In the genomic region with DNA sequence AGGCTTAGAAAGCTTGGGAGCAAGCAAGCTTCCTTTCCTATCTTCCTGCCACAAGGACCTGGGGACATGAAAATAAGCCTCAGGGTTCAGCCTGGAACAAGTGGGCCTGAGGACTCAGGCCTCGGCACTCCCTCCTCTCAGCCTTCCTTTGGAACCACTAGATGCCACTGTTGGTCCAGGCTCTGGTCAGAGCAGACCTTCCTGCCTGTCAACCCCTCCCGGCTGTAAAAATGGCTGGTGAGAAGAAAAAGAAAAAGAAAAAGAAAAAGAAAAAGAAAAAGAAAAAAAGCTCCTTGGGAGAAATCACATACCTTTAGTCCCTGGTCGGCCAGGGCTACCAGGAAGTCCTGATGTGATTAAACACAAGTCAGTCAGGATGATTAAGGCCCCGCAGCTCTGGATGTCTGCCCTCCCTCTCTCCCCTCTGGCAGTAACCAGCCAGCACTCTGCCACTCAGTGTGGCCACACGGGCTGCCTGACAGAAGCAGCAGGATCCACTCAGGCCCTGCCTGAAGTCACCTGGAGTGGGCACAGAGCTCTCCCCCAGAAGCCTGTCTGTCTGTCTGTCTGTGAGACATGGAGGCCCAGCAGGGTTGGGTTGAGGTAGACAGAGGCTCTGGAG, we compare ENCODE assay signal across 9 mouse cellular contexts. TPM values are rescaled to one million over a fixed set of nuclear protein-coding genes. Genes with fewer than 3 reads are reported as not detected.
DNase-seq lines count a peak whose midpoint lies in the region; ATAC-seq and TF ChIP-seq lines count a peak whose summit lies in the region.
"Had no signal": no experiment of that assay in that cellular context is flagged by ENCODE, and none has a peak within 500 bp of the region (broad histone marks: within the 10 kb centered on the region; RNA-seq: fewer than 3 reads in every experiment).

No protein-coding gene starts in this region.

- H3K9ac ChIP-seq in kidney, embryonic 14.5 days (ENCODE audit: low read depth, low read length) = peak overlapping the region; percentile 31; the same call in 1 of the 2 replicates
- H3K9ac ChIP-seq in liver, embryonic 11.5 days (ENCODE audit: low read depth, low read length) = 0 out of 2 replicates have a peak overlapping the region, but pooled peaks have one; percentile 46
- no peak overlapping the region for H3K9ac ChIP-seq in neural tube, embryonic 14.5 days (replicated peaks; ENCODE audit: low read depth, low read length)

- WGBS in kidney, embryonic 14.5 days = 13% methylated on average over 5 of the region's 5 CpGs
- WGBS in liver, embryonic 11.5 days = 17% methylated on average over 5 of the region's 5 CpGs
- 17% methylated on average over 5 of the region's 5 CpGs for WGBS in neural tube, embryonic 14.5 days

- CTCF ChIA-PET in Patski (lab: Charles Lee) = interaction anchor here (0.7 to 1.6 kb wide), 12 partner anchors 11 to 175 kb away, joined by 3 to 5 read pairs (median 3); no protein-coding TSS in a partner anchor

- POLR2A ChIA-PET in Patski (lab: Charles Lee) = no interaction called here

- in situ Hi-C loops in Patski (cut with MboI; ENCODE audit: low pct_unique_long_range_greater_than_20kb) = loop anchor here (10.0 kb wide), 1 partner anchor 166 kb away; no protein-coding TSS in a partner anchor

- no peak for TF ChIP-seq CTCF in Patski (IDR thresholded peaks at IDR 0.05)

- peaks cover 9% of the 10 kb centered on the region; the same call in 1 of the 2 replicates for H3K4me1 ChIP-seq in kidney, embryonic 14.5 days (ENCODE audit: control insufficient read depth, insufficient read depth, low read length)
- H3K4me1 ChIP-seq in liver, embryonic 11.5 days (replicated peaks; ENCODE audit: control insufficient read depth, insufficient read depth, low read length) = no peaks in the 10 kb centered on the region; the same call in 1 of the 2 replicates
- peaks cover 4% of the 10 kb centered on the region; the same call in 1 of the 2 replicates for H3K4me1 ChIP-seq in neural tube, embryonic 14.5 days (ENCODE audit: control insufficient read depth, insufficient read depth, low read length)

- DNase-seq in 3134 (ENCODE audit: extremely low read depth, insufficient read length, low spot score) (peak; percentile 61), Patski (ENCODE audit: low read depth, low spot score) (peak; percentile 3)
- DNase-seq in embryo, embryonic 11 days = peak; percentile 76
- DNase-seq in heart, adult 9 months (ENCODE audit: low spot score in 2 of 2) = peak; percentile 51 to 56
- DNase-seq in liver, embryonic 11.5 days (ENCODE audit: low spot score) = no peak

- no peaks in the 10 kb centered on the region for H3K36me3 ChIP-seq in kidney, embryonic 14.5 days (ENCODE audit: control insufficient read depth, insufficient read depth, low read length)
- H3K36me3 ChIP-seq in liver, embryonic 11.5 days (ENCODE audit: control insufficient read depth, insufficient read depth, low read length) = no peaks in the 10 kb centered on the region
- H3K36me3 ChIP-seq in neural tube, embryonic 14.5 days (ENCODE audit: control insufficient read depth, insufficient read depth, low read length) = no peaks in the 10 kb centered on the region

- peaks cover 29% of the 10 kb centered on the region for H3K27me3 ChIP-seq in Patski
- no peaks in the 10 kb centered on the region for H3K27me3 ChIP-seq in kidney, embryonic 14.5 days (ENCODE audit: control insufficient read depth, insufficient read depth, low read length)
- no peaks in the 10 kb centered on the region; the same call in 1 of the 2 replicates for H3K27me3 ChIP-seq in liver, embryonic 11.5 days (replicated peaks; ENCODE audit: control insufficient read depth, insufficient read depth, low read length)
- H3K27me3 ChIP-seq in neural tube, embryonic 14.5 days (ENCODE audit: control insufficient read depth, insufficient read depth, low read length) = no peaks in the 10 kb centered on the region

- H3K4me2 ChIP-seq in kidney, embryonic 14.5 days (replicated peaks; ENCODE audit: low read depth, low read length) = no peak overlapping the region
- H3K4me2 ChIP-seq in liver, embryonic 11.5 days = no peak overlapping the region
- H3K4me2 ChIP-seq in neural tube, embryonic 14.5 days (ENCODE audit: low read depth, low read length) = no peak overlapping the region

- ATAC-seq in Patski = peak; percentile 69
- peak; percentile 76; the same call in 1 of the 2 replicates for ATAC-seq in kidney, embryonic 14.5 days (ENCODE audit: low FRiP score, low TSS enrichment)
- no peak; the same call in 1 of the 2 replicates for ATAC-seq in liver, embryonic 11.5 days (replicated peaks; ENCODE audit: low FRiP score)
- ATAC-seq in neural tube, embryonic 14.5 days (ENCODE audit: low read depth) = peak; percentile 91
- ATAC-seq in inflammation-experienced regulatory T-cells, adult 6 months = no peak

- H3K9me3 ChIP-seq in kidney, embryonic 14.5 days (ENCODE audit: control insufficient read depth, low read length) = no peaks in the 10 kb centered on the region
- no peaks in the 10 kb centered on the region for H3K9me3 ChIP-seq in liver, embryonic 11.5 days (ENCODE audit: control insufficient read depth, low read length)
- no peaks in the 10 kb centered on the region for H3K9me3 ChIP-seq in neural tube, embryonic 14.5 days (ENCODE audit: control insufficient read depth, low read length)

- H3K27ac ChIP-seq in kidney, embryonic 14.5 days (ENCODE audit: low read depth, low read length) = no peak overlapping the region
- H3K27ac ChIP-seq in liver, embryonic 11.5 days (ENCODE audit: low read depth, low read length) = no peak overlapping the region
- H3K27ac ChIP-seq in neural tube, embryonic 14.5 days (ENCODE audit: low read depth, low read length) = peak overlapping the region; percentile 34; the same call in 1 of the 2 replicates

- no peak overlapping the region for H3K4me3 ChIP-seq in kidney, embryonic 14.5 days (ENCODE audit: low read length)
- H3K4me3 ChIP-seq in liver, embryonic 11.5 days (ENCODE audit: low read depth, low read length) = no peak overlapping the region
- H3K4me3 ChIP-seq in neural tube, embryonic 14.5 days (ENCODE audit: low read depth, low read length) = no peak overlapping the region
- H3K4me3 ChIP-seq: erythroblast, embryonic 14.5 days had no signal

RNA-seq across cellular contexts. Expression of a gene that starts 32.9 kb away (rescaled TPM):
- polyA plus RNA-seq in Patski (2021) = 0.03 TPM
- polyA plus RNA-seq in kidney, embryonic 14.5 days (2014; fragmentation: Nextera tagmentation; extraction: Ambion mirVana) = 0.34 and 0.50 TPM in 2 replicates
- polyA plus RNA-seq in liver, embryonic 11.5 days (2014; fragmentation: Nextera tagmentation; extraction: Ambion mirVana) = 0.36 and 0.97 TPM in 2 replicates
- polyA plus RNA-seq in neural tube, embryonic 14.5 days (2014; fragmentation: Nextera tagmentation; extraction: Ambion mirVana) = 0.37 TPM in 2 replicates
- not detected for polyA plus RNA-seq in inflammation-experienced regulatory T-cells, adult 6 months (2017; shearing (Covaris generic))
- polyA plus RNA-seq: erythroblast, embryonic 14.5 days had no signal

Comparison
In these comparisons a context has a peak if more than half of its experiments do, and no peak if none do; other contexts are left out.
1. ATAC-seq: peak in Patski (single experiment), kidney, embryonic 14.5 days (single experiment) and neural tube, embryonic 14.5 days (single experiment); none in liver, embryonic 11.5 days (single experiment) and inflammation-experienced regulatory T-cells, adult 6 months (single experiment).